Mouse (Mus musculus) neural tube, embryonic 10.5 days (tissue): ENCODE measurements at regions not wholly inside any gene's neighbourhood (a gene's known extent, or its start where the extent isn't known, plus 50 kb on each side); places are given as distances from the start of the nearest gene placed in this dataset.

Experiments
- DNase-seq: peaks from one replicate; pipeline ENCODE4 v3.0.0-alpha.2; 2017; ENCODE audit warnings: low spot score; ENCODE audit errors: extremely low spot score

GRCm38 (mm10) chr14:110013229-110013628 lies 741.7 kb downstream of the Slitrk6 start:
- DNase-seq = no peak

- DNase-seq = no peak
Measured at GRCm38 (mm10) chr14:110007159-110007558, 747.8 kb downstream of the Slitrk6 start.

- no peak for DNase-seq
Measured at GRCm38 (mm10) chr14:109985026-109985425, 769.9 kb downstream of the Slitrk6 start.

- no peak for DNase-seq
Measured at GRCm38 (mm10) chr14:109958008-109958407, 796.9 kb downstream of the Slitrk6 start.

- DNase-seq = no peak
Measured at GRCm38 (mm10) chr14:109941944-109942343, 813.0 kb downstream of the Slitrk6 start.

- DNase-seq = no peak
Measured at GRCm38 (mm10) chr14:109941162-109941561, 813.8 kb downstream of the Slitrk6 start.

GRCm38 (mm10) chr14:109937432-109937831 lies 817.5 kb downstream of the Slitrk6 start:
- no peak for DNase-seq

GRCm38 (mm10) chr14:109928977-109929376 lies 826.0 kb downstream of the Slitrk6 start:
- no peak for DNase-seq

- no peak for DNase-seq
Measured at GRCm38 (mm10) chr14:109891896-109892165, 863.1 kb downstream of the Slitrk6 start.

GRCm38 (mm10) chr14:109891151-109891895 lies 863.6 kb downstream of the Slitrk6 start:
- DNase-seq = no peak

- no peak for DNase-seq
Measured at GRCm38 (mm10) chr14:109876950-109877663, 877.8 kb downstream of the Slitrk6 start.

- DNase-seq = peak; percentile 63
Measured at GRCm38 (mm10) chr14:109874230-109874629, 880.7 kb downstream of the Slitrk6 start.

GRCm38 (mm10) chr14:109840354-109841104 lies 914.4 kb downstream of the Slitrk6 start:
- no peak for DNase-seq

- no peak for DNase-seq
Measured at GRCm38 (mm10) chr14:109802522-109803126, 888.7 kb upstream of the Slitrk1 start.

GRCm38 (mm10) chr14:109772246-109772645 lies 858.3 kb upstream of the Slitrk1 start:
- DNase-seq = no peak

- DNase-seq = no peak
Measured at GRCm38 (mm10) chr14:109760892-109761291, 846.9 kb upstream of the Slitrk1 start.
